Mouse (Mus musculus): ENCODE data around the gene Mmp14.

Gene Mmp14

DNA sequence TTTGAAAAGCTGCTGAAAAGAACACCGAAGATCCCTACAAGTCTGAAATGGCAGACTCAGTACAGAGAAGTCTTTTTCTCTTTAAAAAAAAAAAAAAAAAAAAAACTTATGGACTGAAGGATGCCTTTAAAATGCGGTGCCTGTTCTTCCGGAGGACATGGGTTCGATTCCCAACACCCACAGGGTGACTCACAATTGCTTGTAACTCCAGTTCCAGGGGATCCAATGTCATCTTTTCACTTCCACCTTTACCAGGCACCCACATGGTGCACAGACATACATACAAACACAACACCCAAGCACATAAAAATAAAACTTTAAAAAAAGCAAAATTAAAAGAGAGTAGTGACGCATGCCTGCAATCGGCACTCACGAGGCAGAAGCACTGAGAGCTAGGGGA, 3.7 kb upstream of the Mmp14 start:
- Histone ChIP-seq H3K9me3 (ENCODE audit: low read length) (no peaks in the 10 kb centered on the region), H3K36me3 (ENCODE audit: insufficient read depth, low read length) (peaks cover 23% of the 10 kb centered on the region), H3K27me3 (ENCODE audit: insufficient read depth, low read length) (peaks cover 17% of the 10 kb centered on the region), H3K4me1 (replicated peaks; ENCODE audit: low read depth, low read length) (peaks cover 76% of the 10 kb centered on the region), H3K4me3 (replicated peaks; ENCODE audit: low read length) (peak overlapping the region; percentile 99)
- TF ChIP-seq NANOG (IDR thresholded peaks at IDR 0.05; ENCODE audit: borderline replicate concordance, low read length) (no peak), POU5F1 (IDR thresholded peaks at IDR 0.05; ENCODE audit: borderline replicate concordance, low read length) (no peak), CTCF (conservative IDR thresholded peaks at IDR 0.05; ENCODE audit: low read length) (no peak)

- Histone ChIP-seq H3K9me3 (ENCODE audit: low read length) (no peaks in the 10 kb centered on the region), H3K36me3 (ENCODE audit: insufficient read depth, low read length) (peaks cover 23% of the 10 kb centered on the region)
Measured at GRCm38 (mm10) chr14:54428421-54428820, 3.0 kb upstream of the Mmp14 start.

DNA sequence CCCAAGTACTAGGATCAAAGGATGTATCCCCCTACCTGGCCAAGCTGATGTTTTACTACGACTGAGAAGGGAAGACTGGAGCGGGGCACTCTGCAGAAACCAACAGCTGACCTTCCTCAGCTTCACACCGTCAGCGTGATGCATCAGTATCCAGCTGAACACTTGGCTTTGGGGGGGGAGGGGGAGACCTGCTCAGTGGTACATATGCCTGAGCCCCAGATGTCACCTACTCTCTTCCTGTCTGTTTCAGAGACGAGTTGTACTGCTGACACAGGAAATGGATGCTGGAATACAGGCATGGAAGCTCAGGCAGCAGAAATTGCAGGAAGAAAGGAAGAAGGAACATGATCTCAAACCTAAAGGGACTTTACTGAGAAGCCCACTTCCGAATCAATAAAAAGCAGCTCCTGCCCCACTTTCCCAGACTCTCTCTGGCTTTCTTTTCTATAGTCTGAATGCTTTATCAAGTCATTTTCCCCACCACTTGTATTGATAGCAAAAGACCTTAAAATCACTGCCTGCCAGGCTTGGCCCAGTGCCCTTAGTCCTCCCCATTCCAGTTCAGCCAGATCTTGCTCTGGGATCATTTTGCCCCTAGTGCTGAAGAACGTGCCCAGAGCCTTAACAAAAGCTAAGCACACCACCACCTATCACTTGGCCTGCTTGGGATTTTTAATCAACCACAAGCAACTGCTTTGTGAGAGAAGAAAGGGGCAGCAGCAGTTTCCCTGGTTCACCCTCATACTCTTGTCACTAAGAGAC, 1.9 kb upstream of the Mmp14 start:
- Histone ChIP-seq H3K4me1 (replicated peaks; ENCODE audit: low read depth, low read length) (peaks cover 82% of the 10 kb centered on the region), H3K36me3 (ENCODE audit: insufficient read depth, low read length) (peaks cover 23% of the 10 kb centered on the region), H3K4me3 (replicated peaks; ENCODE audit: low read length) (peak overlapping the region; percentile 82; the same call in 1 of the 2 replicates), H3K9me3 (ENCODE audit: low read length) (no peaks in the 10 kb centered on the region), H3K27me3 (ENCODE audit: insufficient read depth, low read length) (peaks cover 17% of the 10 kb centered on the region)
- TF ChIP-seq POU5F1 (IDR thresholded peaks at IDR 0.05; ENCODE audit: borderline replicate concordance, low read length) (no peak), CTCF (conservative IDR thresholded peaks at IDR 0.05; ENCODE audit: low read length) (no peak), NANOG (IDR thresholded peaks at IDR 0.05; ENCODE audit: borderline replicate concordance, low read length) (no peak)

More at GRCm38 (mm10) chr14:54428421-54428820, 3.0 kb upstream of the Mmp14 start:
- no peak overlapping the region for H3K4me3 ChIP-seq (replicated peaks; ENCODE audit: low read length)
- H3K4me1 ChIP-seq (replicated peaks; ENCODE audit: low read depth, low read length), result peaks cover 81% of the 10 kb centered on the region
- peaks cover 17% of the 10 kb centered on the region for H3K27me3 ChIP-seq (ENCODE audit: insufficient read depth, low read length)
- TF ChIP-seq POU5F1 (IDR thresholded peaks at IDR 0.05; ENCODE audit: borderline replicate concordance, low read length) (no peak), CTCF (conservative IDR thresholded peaks at IDR 0.05; ENCODE audit: low read length) (no peak), NANOG (IDR thresholded peaks at IDR 0.05; ENCODE audit: borderline replicate concordance, low read length) (no peak)

DNA sequence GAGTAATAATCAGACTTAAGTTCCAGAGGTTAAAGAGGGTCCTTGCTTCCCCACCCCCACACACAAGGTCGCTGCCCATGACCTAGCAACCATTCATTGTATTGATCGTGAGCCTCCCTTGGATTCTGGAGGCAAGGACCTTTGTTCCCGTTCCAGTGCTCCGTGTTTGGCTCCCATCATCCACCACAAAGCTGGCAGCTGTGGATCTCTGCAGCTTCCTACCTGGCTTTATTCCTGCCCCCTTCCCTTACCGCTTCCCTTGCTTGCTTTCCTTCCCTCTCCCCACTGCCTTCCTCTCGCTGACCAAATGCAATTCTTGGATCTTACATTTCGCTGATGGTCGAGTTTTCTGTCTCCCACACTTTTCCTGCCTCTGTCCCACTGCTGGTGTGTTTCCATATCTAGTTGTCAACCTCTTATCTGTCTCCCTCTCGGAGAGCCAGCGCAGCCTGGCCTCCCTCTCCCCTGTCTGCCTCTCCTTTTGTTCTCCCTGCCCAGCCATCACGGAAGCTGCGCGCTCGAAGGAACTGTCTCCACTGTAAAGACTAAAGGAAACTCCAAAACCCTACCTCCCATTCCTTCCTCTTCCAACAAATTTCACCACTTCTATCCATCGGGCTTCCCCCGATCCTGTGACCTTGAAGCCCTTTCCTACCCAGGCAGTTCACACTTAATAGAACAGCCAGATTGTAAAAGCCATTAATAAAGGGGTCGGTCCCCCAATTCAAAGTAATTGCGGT, 836 bp upstream of the Mmp14 start:
- peaks cover 25% of the 10 kb centered on the region for H3K36me3 ChIP-seq (ENCODE audit: insufficient read depth, low read length)
- H3K9me3 ChIP-seq (ENCODE audit: low read length), result no peaks in the 10 kb centered on the region
- peaks cover 17% of the 10 kb centered on the region for H3K27me3 ChIP-seq (ENCODE audit: insufficient read depth, low read length)
- H3K4me3 ChIP-seq (replicated peaks; ENCODE audit: low read length), result peak overlapping the region; percentile 82
- TF ChIP-seq POU5F1 (IDR thresholded peaks at IDR 0.05; ENCODE audit: borderline replicate concordance, low read length) (no peak), CTCF (conservative IDR thresholded peaks at IDR 0.05; ENCODE audit: low read length) (no peak), NANOG (IDR thresholded peaks at IDR 0.05; ENCODE audit: borderline replicate concordance, low read length) (no peak)
- H3K4me1 ChIP-seq (replicated peaks; ENCODE audit: low read depth, low read length), result peaks cover 80% of the 10 kb centered on the region

GRCm38 (mm10) chr14:54432078-54432836, 845 bp downstream of the Mmp14 start:
- peaks cover 17% of the 10 kb centered on the region for H3K27me3 ChIP-seq (ENCODE audit: insufficient read depth, low read length)
- TF ChIP-seq NANOG (IDR thresholded peaks at IDR 0.05; ENCODE audit: borderline replicate concordance, low read length), result no peak
- TF ChIP-seq CTCF (conservative IDR thresholded peaks at IDR 0.05; ENCODE audit: low read length), result no peak
- TF ChIP-seq POU5F1 (IDR thresholded peaks at IDR 0.05; ENCODE audit: borderline replicate concordance, low read length), result no peak
- H3K36me3 ChIP-seq (ENCODE audit: insufficient read depth, low read length), result peaks cover 40% of the 10 kb centered on the region
- peak overlapping the region; percentile 82 for H3K4me3 ChIP-seq (replicated peaks; ENCODE audit: low read length)
- peaks cover 74% of the 10 kb centered on the region for H3K4me1 ChIP-seq (replicated peaks; ENCODE audit: low read depth, low read length)
- H3K9me3 ChIP-seq (ENCODE audit: low read length), result no peaks in the 10 kb centered on the region

GRCm38 (mm10) chr14:54432837-54433830, 1.7 kb downstream of the Mmp14 start:
- TF ChIP-seq CTCF (conservative IDR thresholded peaks at IDR 0.05; ENCODE audit: low read length) (no peak), NANOG (IDR thresholded peaks at IDR 0.05; ENCODE audit: borderline replicate concordance, low read length) (no peak), POU5F1 (IDR thresholded peaks at IDR 0.05; ENCODE audit: borderline replicate concordance, low read length) (no peak)
- no peaks in the 10 kb centered on the region for H3K9me3 ChIP-seq (ENCODE audit: low read length)
- H3K36me3 ChIP-seq (ENCODE audit: insufficient read depth, low read length), result peaks cover 41% of the 10 kb centered on the region
- H3K27me3 ChIP-seq (ENCODE audit: insufficient read depth, low read length), result peaks cover 17% of the 10 kb centered on the region
- peak overlapping the region; percentile 82 for H3K4me3 ChIP-seq (replicated peaks; ENCODE audit: low read length)
- H3K4me1 ChIP-seq (replicated peaks; ENCODE audit: low read depth, low read length), result peaks cover 66% of the 10 kb centered on the region

GRCm38 (mm10) chr14:54433941-54434531, 2.6 kb downstream of the Mmp14 start:
- Histone ChIP-seq H3K9me3 (ENCODE audit: low read length) (no peaks in the 10 kb centered on the region), H3K36me3 (ENCODE audit: insufficient read depth, low read length) (peaks cover 40% of the 10 kb centered on the region), H3K27me3 (ENCODE audit: insufficient read depth, low read length) (peaks cover 17% of the 10 kb centered on the region), H3K4me3 (replicated peaks; ENCODE audit: low read length) (peak overlapping the region; percentile 82), H3K4me1 (replicated peaks; ENCODE audit: low read depth, low read length) (peaks cover 66% of the 10 kb centered on the region)
- TF ChIP-seq NANOG (IDR thresholded peaks at IDR 0.05; ENCODE audit: borderline replicate concordance, low read length), result no peak
- no peak for TF ChIP-seq POU5F1 (IDR thresholded peaks at IDR 0.05; ENCODE audit: borderline replicate concordance, low read length)
- no peak for TF ChIP-seq CTCF (conservative IDR thresholded peaks at IDR 0.05; ENCODE audit: low read length)

All from E14TG2a.4 (cell line).